Mouse (Mus musculus) hindlimb bud, embryonic 11.5 days (tissue): ENCODE results near the gene Snx22.

ENCODE experiments used
- DNase-seq: peaks from one replicate; pipeline ENCODE4 v3.0.0-alpha.2; 2012; ENCODE audit warnings: low read depth, low spot score; ENCODE audit errors: extremely low spot score

The Snx22 gene

GRCm38 (mm10) chr9:66069583-66069982 is at the start of gene Snx22:
Gene Snx22 (minus strand): TSS chr9:66069719.
- DNase-seq, result no peak

GRCm38 (mm10) chr9:66116890-66117289 is 47.4 kb upstream of the Snx22 start:
- no peak for DNase-seq

- no peak for DNase-seq
Measured at GRCm38 (mm10) chr9:66114341-66114740, 44.8 kb upstream of the Snx22 start.

GRCm38 (mm10) chr9:66110611-66111379 is 41.3 kb upstream of the Snx22 start:
- DNase-seq, result no peak

- DNase-seq, result no peak
Measured at GRCm38 (mm10) chr9:66110126-66110525, 40.6 kb upstream of the Snx22 start.

GRCm38 (mm10) chr9:66109574-66109973 is 40.1 kb upstream of the Snx22 start:
- no peak for DNase-seq

GRCm38 (mm10) chr9:66105168-66105567 is 35.6 kb upstream of the Snx22 start:
- DNase-seq, result no peak

GRCm38 (mm10) chr9:66104601-66105000 is 35.1 kb upstream of the Snx22 start:
- DNase-seq, result no peak

GRCm38 (mm10) chr9:66102668-66103067 is 33.1 kb upstream of the Snx22 start:
- DNase-seq, result no peak

GRCm38 (mm10) chr9:66101577-66101976 is 32.1 kb upstream of the Snx22 start:
- DNase-seq, result no peak

- DNase-seq, result no peak
Measured at GRCm38 (mm10) chr9:66092664-66093063, 23.1 kb upstream of the Snx22 start.

- no peak for DNase-seq
Measured at GRCm38 (mm10) chr9:66091327-66092231, 22.1 kb upstream of the Snx22 start.

GRCm38 (mm10) chr9:66090593-66091244 is 21.2 kb upstream of the Snx22 start:
- DNase-seq, result no peak

GRCm38 (mm10) chr9:66088411-66088810 is 18.9 kb upstream of the Snx22 start:
- DNase-seq, result no peak

GRCm38 (mm10) chr9:66087062-66087461 is 17.5 kb upstream of the Snx22 start:
- no peak for DNase-seq

GRCm38 (mm10) chr9:66084171-66084570 is 14.7 kb upstream of the Snx22 start:
- no peak for DNase-seq

GRCm38 (mm10) chr9:66081999-66082398 is 12.5 kb upstream of the Snx22 start:
- no peak for DNase-seq

GRCm38 (mm10) chr9:66080804-66081459 is 11.4 kb upstream of the Snx22 start:
- DNase-seq, result no peak

- no peak for DNase-seq
Measured at GRCm38 (mm10) chr9:66078493-66078892, 9.0 kb upstream of the Snx22 start.

GRCm38 (mm10) chr9:66078072-66078471 is 8.6 kb upstream of the Snx22 start:
- no peak for DNase-seq

GRCm38 (mm10) chr9:66072754-66073153 is 3.2 kb upstream of the Snx22 start:
- no peak for DNase-seq
